Mouse (Mus musculus) embryonic facial prominence, embryonic 14.5 days (tissue): Measurements from ENCODE around the gene Lman1l. TPM values are rescaled to one million over a fixed set of nuclear protein-coding genes. Genes with fewer than 3 reads are reported as not detected.

Experiments used
- ATAC-seq: fragments of 200-750 bp; cut with Nextera tagmentation; 2 replicates; pipeline ENCODE4 v1.8.0; 2017; ENCODE audit warnings: low read depth, moderate number of reproducible peaks, moderate TSS enrichment
- DNase-seq: peaks from one replicate; pipeline ENCODE4 v3.0.0-alpha.2; 2015; ENCODE audit warnings: low spot score
- H3K27ac ChIP-seq: fragments of 300-500 bp; sonication (generic); replicated peaks from 2 replicates; pipeline ENCODE4 v1.5.1; 2014; ENCODE audit warnings: low read depth, mild to moderate bottlenecking, low read length, moderate library complexity
- H3K27me3 ChIP-seq: fragments of 300-500 bp; sonication (generic); replicated peaks from 2 replicates; pipeline ENCODE4 v1.6.1; 2014; ENCODE audit warnings: low read length; ENCODE audit not compliant: control insufficient read depth, insufficient read depth
- H3K36me3 ChIP-seq: fragments of 300-500 bp; sonication (generic); 2 replicates; pipeline ENCODE4 v1.6.1; 2014; ENCODE audit warnings: low read length, mixed read lengths; ENCODE audit not compliant: control insufficient read depth, insufficient read depth
- H3K4me1 ChIP-seq: fragments of 300-500 bp; sonication (generic); 2 replicates; pipeline ENCODE4 v1.6.1; 2014; ENCODE audit warnings: antibody characterized with exemption, low read length; ENCODE audit not compliant: control insufficient read depth, insufficient read depth
- H3K4me2 ChIP-seq: fragments of 300-500 bp; sonication (generic); 2 replicates; pipeline ENCODE4 v1.6.1; 2014; ENCODE audit warnings: low read depth, mild to moderate bottlenecking, low read length, moderate library complexity, mixed read lengths
- H3K4me3 ChIP-seq: fragments of 300-500 bp; sonication (generic); 2 replicates; pipeline ENCODE4 v1.5.1; 2014; ENCODE audit warnings: low read depth, mild to moderate bottlenecking, low read length
- H3K9ac ChIP-seq: fragments of 300-500 bp; sonication (generic); 2 replicates; pipeline ENCODE4 v1.6.1; 2014; ENCODE audit warnings: low read depth, mild to moderate bottlenecking, low read length, moderate library complexity, mixed read lengths
- H3K9me3 ChIP-seq: fragments of 300-500 bp; sonication (generic); 2 replicates; pipeline ENCODE4 v1.6.1; 2016; ENCODE audit warnings: low read length; ENCODE audit not compliant: control insufficient read depth
- WGBS: fragments of 180-500 bp; shearing (Covaris S2); extraction: QIAGEN DNeasy Blood & Tissue Kit; methylation state at CpG from one replicate; pipeline ENCODE4 v1.1.7; 2014; 5-methylcytosine and 5-hydroxymethylcytosine counted together
- polyA plus RNA-seq: library from polyadenylated mRNA; unstranded; fragments of >200 nt; fragmentation: Nextera tagmentation; extraction: Ambion mirVana; gene quantifications from 2 replicates; pipeline ENCODE4 v1.2.1, GENCODE M21; 2014

Gene Lman1l
- polyA plus RNA-seq, 1 experiment from 2014 or later, result not detected

GRCm38 (mm10) chr9:57594174-57594509, 26.4 kb downstream of the Lman1l start:
- DNase-seq (no peak), ATAC-seq (no peak)
- H3K9me3 ChIP-seq, result no peaks in the 10 kb centered on the region
- 64% methylated on average over 9 of the region's 9 CpGs for WGBS
- no peak overlapping the region for H3K4me2 ChIP-seq
- no peak overlapping the region for H3K27ac ChIP-seq
- no peaks in the 10 kb centered on the region for H3K27me3 ChIP-seq
- peaks cover 45% of the 10 kb centered on the region for H3K36me3 ChIP-seq
- peaks cover 7% of the 10 kb centered on the region; the same call in 1 of the 2 replicates for H3K4me1 ChIP-seq
- H3K9ac ChIP-seq, result no peak overlapping the region
- no peak overlapping the region for H3K4me3 ChIP-seq

- 47% methylated on average over 11 of the region's 12 CpGs for WGBS
- no peak for DNase-seq
- ATAC-seq, result no peak
These were observed 27.0 kb downstream of the Lman1l start for GRCm38 (mm10) chr9:57593454-57594173.

GRCm38 (mm10) chr9:57590726-57591125, 29.8 kb downstream of the Lman1l start:
- H3K36me3 ChIP-seq, result peaks cover 56% of the 10 kb centered on the region
- H3K9me3 ChIP-seq, result no peaks in the 10 kb centered on the region
- H3K4me2 ChIP-seq, result peak overlapping the region; percentile 86; the same call in 1 of the 2 replicates
- no peaks in the 10 kb centered on the region for H3K27me3 ChIP-seq
- 24% methylated on average over 5 of the region's 5 CpGs for WGBS
- ATAC-seq (no peak), DNase-seq (peak; percentile 23)
- H3K9ac ChIP-seq, result no peak overlapping the region
- no peak overlapping the region for H3K27ac ChIP-seq
- peak overlapping the region; percentile 80; the same call in 1 of the 2 replicates for H3K4me3 ChIP-seq
- H3K4me1 ChIP-seq, result peaks cover 7% of the 10 kb centered on the region; the same call in 1 of the 2 replicates

More at GRCm38 (mm10) chr9:57593454-57594173, 27.0 kb downstream of the Lman1l start:
- Histone ChIP-seq H3K9ac (no peak overlapping the region), H3K4me1 (peaks cover 7% of the 10 kb centered on the region; the same call in 1 of the 2 replicates), H3K9me3 (no peaks in the 10 kb centered on the region), H3K27me3 (no peaks in the 10 kb centered on the region), H3K4me2 (no peak overlapping the region), H3K27ac (no peak overlapping the region), H3K4me3 (no peak overlapping the region), H3K36me3 (peaks cover 45% of the 10 kb centered on the region)

- WGBS, result 0% methylated on average over 38 of the region's 58 CpGs
- Histone ChIP-seq H3K9ac (peak within 1 kb of the TSS; percentile 76), H3K27me3 (no peaks in the 10 kb centered on the region), H3K4me3 (peak within 1 kb of the TSS; percentile 80), H3K4me2 (peak within 1 kb of the TSS; percentile 86), H3K36me3 (peaks cover 57% of the 10 kb centered on the region), H3K4me1 (peaks cover 7% of the 10 kb centered on the region; the same call in 1 of the 2 replicates), H3K9me3 (no peaks in the 10 kb centered on the region), H3K27ac (peak within 1 kb of the TSS; percentile 83)
- DNase-seq (peak; percentile 88), ATAC-seq (peak; percentile 91)
These were observed 31.1 kb downstream of the Lman1l start, which contains the start of gene Ulk3 for GRCm38 (mm10) chr9:57589224-57590126. Gene Ulk3 (plus strand): TSS chr9:57589452.

- ATAC-seq, result no peak
- 82% methylated on average over 3 of the region's 3 CpGs for WGBS
These were observed 35.6 kb downstream of the Lman1l start for GRCm38 (mm10) chr9:57584991-57585390.

GRCm38 (mm10) chr9:57577144-57577849, 43.3 kb downstream of the Lman1l start:
- H3K4me2 ChIP-seq, result no peak overlapping the region
- no peaks in the 10 kb centered on the region for H3K4me1 ChIP-seq
- 75% methylated on average over 5 of the region's 6 CpGs for WGBS
- no peaks in the 10 kb centered on the region for H3K9me3 ChIP-seq
- no peaks in the 10 kb centered on the region for H3K27me3 ChIP-seq
- no peak for DNase-seq
- peaks cover 51% of the 10 kb centered on the region for H3K36me3 ChIP-seq
- ATAC-seq, result no peak
- no peak overlapping the region for H3K4me3 ChIP-seq
- no peak overlapping the region for H3K27ac ChIP-seq
- H3K9ac ChIP-seq, result no peak overlapping the region

More at GRCm38 (mm10) chr9:57584991-57585390, 35.6 kb downstream of the Lman1l start:
- no peak overlapping the region for H3K27ac ChIP-seq
- no peak overlapping the region for H3K9ac ChIP-seq
- no peak for DNase-seq
- H3K36me3 ChIP-seq, result peaks cover 73% of the 10 kb centered on the region
- H3K4me3 ChIP-seq, result no peak overlapping the region
- H3K9me3 ChIP-seq, result no peaks in the 10 kb centered on the region
- no peak overlapping the region for H3K4me2 ChIP-seq
- H3K27me3 ChIP-seq, result no peaks in the 10 kb centered on the region
- H3K4me1 ChIP-seq, result peaks cover under 1% of the 10 kb centered on the region; the same call in 1 of the 2 replicates

GRCm38 (mm10) chr9:57575577-57575976, 45.0 kb downstream of the Lman1l start:
- Histone ChIP-seq H3K9ac (no peak overlapping the region), H3K27ac (no peak overlapping the region), H3K4me3 (no peak overlapping the region), H3K9me3 (no peaks in the 10 kb centered on the region), H3K4me1 (no peaks in the 10 kb centered on the region), H3K4me2 (no peak overlapping the region), H3K36me3 (peaks cover 34% of the 10 kb centered on the region), H3K27me3 (no peaks in the 10 kb centered on the region)
- WGBS, result 87% methylated on average over 3 of the region's 3 CpGs
- DNase-seq (no peak), ATAC-seq (no peak)

GRCm38 (mm10) chr9:57574397-57574796, 46.2 kb downstream of the Lman1l start:
- Histone ChIP-seq H3K9ac (no peak overlapping the region), H3K4me1 (no peaks in the 10 kb centered on the region), H3K27me3 (no peaks in the 10 kb centered on the region), H3K4me2 (no peak overlapping the region), H3K9me3 (no peaks in the 10 kb centered on the region), H3K36me3 (peaks cover 30% of the 10 kb centered on the region; the same call in 1 of the 2 replicates), H3K27ac (no peak overlapping the region), H3K4me3 (no peak overlapping the region)
- ATAC-seq, result no peak
- DNase-seq, result no peak
